Mouse (Mus musculus) R1 (cell line): ENCODE measurements around the gene Ppa2.

Experiments used
- DNase-seq: peaks from one replicate; pipeline ENCODE4 v3.0.0-alpha.2; 2018; ENCODE audit warnings: low read depth, low spot score

Ppa2 gene

DNA sequence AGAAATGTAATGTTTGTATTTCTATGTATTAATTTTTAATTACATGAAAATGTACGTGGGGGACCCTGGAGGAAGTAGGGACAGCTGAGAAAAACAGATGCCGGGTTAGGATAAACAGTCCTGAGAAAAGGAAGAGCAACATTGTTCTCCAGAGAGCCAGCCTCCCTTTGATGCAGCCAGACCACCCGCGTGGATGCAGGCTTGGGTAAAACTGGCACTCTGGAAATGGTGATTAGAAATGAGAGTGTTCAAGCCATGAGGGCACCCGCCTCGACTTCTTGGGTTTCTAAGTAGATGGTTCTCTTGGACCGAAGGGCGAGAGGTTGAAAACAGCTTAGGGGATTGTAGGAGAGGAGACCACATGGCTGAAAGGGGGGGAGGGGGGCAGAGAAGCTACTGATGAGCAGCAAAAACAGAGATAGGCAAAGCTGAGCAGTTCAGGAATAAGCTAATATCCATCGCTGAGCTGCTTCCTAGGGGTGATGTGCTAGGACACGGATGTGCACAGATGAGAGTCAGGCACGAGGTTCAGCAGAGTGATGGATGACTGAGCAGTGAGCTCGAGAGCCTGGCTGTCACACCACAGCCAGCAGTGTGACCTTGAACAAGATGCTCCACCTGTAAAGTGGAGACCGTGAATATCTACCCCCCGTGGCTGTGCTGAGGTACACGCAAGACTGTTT is 21.4 kb downstream of the Ppa2 start:
- DNase-seq, result no peak

DNA sequence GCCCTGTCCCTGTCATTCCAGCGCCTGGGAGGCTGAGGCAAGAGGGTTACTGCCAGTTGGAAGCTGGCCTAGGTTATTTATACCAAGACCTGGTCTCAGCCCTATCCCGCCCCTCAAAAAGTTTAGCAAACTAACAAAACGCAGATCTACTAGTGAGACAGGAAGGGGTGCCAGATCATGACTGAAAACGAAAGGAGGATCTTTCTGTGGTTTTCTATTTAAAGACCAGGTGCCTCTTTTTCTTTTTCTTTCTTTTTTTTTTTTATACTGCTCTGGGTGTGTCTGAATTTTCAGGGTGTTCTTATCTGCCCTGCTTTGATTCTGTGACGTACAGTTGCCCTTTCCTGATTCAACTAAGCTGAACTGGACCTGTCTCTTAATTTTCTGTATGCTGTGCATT is 22.4 kb downstream of the Ppa2 start:
- DNase-seq, result no peak

DNA sequence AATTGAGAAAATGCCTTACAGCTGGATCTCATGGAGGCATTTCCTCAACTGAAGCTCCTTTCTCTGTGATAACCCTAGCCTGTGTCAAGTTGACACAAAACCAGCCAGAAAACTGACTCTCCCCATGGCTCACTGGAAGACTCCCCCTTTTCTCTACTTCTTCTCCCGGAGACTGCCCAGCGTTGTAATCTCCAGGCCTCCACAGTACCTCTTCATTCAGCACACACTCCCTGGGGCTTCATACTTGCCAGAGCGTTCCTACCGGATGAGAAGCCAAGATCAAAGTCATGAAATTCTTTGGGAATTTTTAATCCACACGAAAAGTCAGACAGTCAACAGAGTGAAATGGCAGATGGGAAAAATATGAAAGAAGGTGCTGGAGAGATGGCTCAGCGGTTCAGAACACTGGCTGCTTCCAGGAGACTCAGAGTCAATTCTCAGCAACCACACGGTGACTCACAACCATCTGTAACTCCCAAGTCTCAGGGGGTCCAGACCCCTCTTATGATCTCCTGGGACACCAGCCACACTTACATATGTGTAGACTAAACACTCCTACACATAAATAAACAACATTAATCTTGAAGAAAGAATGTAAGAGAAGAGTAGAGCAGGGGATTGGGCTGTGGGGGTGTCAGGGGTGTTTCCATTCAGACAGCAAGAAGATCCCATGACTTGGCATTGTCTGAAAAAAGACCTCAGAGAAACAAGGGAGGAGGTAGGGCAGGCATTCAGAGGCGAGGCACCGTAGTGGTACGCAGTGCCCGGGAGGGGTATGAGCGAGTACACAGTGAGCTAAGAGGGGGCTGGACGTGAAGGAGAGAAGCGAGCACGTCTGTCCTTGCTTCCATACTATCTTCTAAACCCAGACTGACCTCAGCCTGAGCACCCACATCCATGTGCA is 23.6 kb downstream of the Ppa2 start:
- no peak for DNase-seq

DNA sequence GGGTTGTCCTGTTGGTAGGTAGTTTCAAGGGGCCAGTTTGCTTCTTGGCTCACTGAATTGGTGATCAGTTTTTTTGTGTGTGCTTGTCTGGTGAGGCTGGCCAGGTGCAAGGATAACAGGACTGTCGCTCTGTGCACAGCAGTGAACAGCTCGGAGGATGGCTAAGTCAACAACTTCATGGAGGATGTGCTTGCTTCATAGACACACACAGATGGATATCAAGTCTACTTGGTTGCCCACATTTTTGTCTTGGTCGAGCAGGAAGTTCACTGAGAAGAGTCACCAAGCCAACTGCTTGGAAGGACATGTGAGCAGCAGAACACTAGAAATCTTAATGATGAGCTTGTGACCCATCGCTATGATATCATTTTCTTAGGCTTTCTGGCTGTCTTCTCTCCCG is 24.8 kb downstream of the Ppa2 start:
- no peak for DNase-seq

DNA sequence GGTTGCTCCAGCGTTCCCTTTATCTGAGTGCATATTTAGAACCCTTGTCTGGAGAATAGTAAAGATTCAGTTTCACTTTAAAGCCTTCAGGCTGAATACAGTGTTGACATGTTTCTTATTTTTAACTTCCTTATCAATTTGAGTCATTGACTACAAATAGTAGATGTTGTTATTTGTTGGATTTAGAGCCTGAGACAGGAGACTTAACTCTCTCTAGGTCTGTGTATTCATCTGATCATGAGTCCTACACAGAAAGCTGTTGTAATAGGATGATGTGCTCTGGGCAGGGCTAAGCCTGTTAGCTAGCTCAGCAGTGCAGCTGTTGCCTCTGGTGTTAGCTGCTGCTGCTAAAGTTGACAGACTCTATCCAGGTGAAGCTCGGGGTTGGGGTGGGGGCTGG is 25.3 kb downstream of the Ppa2 start:
- no peak for DNase-seq

DNA sequence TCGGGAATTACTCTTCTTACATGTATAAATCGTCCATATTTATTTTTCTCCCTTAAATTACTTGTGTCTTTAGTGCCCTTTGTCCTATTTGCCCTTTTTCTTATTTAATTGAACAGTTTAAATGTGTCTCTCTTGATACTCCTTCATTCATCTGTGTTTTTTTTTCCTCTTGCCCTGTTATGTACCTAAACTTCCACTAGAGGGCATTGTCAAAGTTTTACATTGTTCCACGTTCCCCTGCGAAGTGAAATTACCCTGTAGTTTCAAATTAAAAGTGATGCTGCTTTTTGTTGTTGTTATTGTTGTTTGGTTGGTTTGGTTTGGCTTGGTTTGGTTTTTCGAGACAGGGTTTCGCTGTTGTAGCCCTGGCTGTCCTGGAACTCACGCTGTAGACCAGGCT is 26.5 kb downstream of the Ppa2 start:
- DNase-seq, result peak; percentile 58

DNA sequence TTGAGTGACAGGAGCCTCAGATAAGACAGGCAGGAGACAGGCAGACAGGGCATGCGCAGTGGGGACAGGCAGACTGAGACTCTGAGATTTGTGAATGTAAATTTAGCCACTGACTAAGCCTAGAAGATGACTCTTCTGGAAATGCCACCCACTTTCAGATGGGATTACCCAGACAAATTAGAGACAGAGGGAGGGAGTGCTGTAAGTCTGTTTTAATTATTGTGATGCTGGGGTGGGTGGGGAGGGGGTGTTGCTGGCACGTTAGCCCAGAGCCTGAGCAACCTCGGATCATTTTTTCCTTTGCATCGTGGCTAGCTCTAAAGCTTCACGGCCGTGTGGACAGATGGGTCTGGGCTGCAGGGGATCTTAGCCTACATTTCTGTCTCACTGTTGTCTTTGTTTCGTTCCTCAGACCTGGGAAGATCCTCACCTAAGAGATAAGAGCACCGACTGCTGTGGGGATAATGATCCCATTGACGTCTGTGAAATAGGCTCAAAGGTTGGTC is 29.0 kb downstream of the Ppa2 start:
- DNase-seq, result no peak

DNA sequence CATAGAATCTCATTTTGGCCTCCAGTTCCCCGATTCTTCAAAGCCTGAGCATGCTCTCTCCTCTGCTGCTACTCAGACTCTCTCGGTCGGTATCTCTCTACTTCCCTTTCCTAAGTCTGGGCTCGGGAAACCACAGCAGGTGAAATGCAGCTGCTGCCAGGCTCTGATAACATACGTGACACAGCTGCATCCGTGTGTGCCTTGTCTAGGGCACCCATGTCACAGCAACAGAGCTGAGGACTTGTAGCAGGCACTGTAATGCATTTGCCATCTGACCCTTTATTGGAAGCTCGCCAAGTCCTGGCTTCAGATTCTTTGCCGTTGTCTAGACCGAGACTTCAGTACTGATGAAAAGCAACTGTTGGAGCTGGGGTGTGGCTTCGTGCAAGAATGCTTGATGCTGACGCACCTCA is 29.5 kb downstream of the Ppa2 start:
- peak; percentile 75 for DNase-seq

DNA sequence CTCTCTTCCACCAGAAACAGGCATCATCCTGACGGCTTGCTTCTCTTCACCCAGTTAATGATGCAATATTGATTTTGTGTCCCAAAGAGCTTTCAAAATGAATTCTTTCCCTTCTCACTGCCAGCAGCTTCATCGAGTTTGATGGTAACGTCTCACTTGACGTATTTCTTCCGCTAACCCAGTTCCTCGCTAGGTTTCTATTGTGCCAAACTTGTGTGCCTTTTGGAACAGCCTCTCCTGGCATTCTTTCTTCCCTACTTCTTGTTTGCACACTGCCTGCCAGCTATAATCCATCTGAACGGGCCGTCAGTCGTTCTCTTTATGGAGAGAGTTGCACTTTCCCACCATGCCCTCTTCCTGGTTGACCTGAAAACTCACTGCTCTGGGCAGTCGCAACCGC is 31.2 kb downstream of the Ppa2 start:
- no peak for DNase-seq

DNA sequence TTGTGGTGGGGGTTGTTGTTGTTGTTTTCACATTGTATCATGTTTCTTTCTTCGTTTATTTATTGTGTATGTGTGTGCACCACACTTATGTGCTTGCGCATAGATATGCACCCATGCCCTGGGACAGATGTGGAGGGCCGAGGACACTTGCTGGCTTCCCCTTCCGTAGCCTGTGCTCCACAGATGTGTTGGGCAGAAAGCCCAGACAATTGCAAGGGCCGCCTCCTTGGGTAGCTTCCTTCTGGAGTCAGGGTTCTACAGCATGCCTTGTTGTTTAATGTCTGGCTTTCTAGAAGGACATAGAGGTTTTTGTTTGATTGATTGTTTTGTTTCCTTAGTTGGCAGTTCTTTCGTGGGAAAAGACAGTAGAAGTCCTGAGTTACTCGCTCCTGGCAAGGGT is 37.6 kb downstream of the Ppa2 start:
- no peak for DNase-seq

DNA sequence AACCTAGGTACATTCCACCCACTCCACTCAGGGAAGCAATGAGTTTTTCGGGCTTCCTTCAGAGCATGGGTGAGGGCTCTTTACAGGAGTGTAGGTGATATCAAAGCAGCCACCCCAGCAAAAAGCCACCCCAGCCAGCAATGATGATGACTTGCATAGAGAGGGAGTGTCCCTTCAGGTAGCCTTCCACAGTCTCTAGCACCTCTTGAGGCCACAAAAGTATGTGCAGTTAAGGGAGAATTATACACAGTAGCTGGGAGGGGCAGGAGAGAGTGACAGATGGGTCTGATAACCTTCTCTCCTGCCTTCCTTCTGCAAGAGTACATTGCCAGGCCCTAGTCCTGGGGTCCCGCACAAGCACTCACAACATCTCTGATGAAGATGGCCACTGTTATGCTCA is 38.9 kb downstream of the Ppa2 start:
- no peak for DNase-seq

DNA sequence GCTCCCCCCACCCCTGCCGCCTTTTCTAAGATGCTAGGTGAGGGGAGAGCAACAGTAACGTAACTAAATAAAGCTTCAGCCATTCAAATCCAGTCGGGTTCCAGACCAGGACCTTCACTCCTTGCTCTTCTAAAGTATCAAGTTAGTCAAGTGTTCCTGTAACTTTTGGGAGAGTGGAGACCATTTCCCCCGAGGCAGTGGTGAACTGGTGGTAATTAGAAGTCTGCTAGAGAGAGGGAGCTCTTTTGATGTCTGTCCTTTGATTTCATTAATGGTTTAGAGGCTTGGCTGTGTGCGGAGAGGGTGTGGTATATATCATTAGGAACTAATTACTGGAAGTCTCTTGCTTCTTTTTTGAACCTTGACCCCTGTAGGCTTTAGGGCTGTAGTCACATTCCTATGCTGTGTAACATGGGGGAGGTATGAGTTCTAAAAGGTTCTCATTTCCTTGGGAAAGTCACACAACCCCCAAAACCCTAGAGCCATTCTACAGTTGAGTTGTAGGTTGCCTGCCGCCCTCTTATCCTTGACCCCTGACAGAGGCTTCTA is 47.6 kb downstream of the Ppa2 start:
- DNase-seq, result no peak

DNA sequence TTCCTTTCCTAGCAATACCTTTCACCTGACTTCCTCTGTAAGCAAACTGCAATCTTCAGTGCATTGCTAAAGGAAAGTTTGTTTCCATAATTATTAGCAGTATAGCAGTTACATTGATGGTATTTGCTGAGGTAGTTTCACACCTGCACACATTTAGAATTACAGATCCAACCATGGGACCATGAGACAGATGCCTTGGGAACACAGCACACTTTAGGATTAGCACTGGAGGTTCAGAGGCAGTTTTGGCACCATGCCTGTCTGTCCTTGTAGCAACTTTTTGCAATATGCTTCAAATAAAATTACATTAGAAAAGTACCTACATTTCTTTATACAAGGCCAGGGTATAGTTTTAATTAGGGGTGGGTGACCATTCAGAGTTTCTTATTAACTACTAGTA is 48.1 kb downstream of the Ppa2 start:
- no peak for DNase-seq

DNA sequence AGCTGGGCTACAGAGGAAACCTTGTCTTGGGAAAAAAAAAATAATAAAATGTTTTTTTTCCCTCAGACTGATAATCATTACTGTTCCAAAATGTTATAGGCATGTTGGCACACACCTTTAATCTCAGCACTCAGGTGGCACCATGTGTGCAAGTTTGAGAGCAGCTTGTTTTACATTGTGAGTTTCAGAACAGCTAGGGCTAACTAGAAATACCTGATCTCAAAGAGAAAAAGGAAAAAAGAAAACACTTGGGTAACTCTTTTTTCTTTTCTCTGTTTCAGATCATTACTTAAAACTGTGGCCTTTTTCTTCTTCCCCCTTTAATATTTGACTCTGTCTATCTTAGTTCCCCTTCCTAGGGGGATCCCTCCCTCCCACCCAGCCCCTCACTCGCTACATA is 51.5 kb downstream of the Ppa2 start:
- DNase-seq, result no peak

DNA sequence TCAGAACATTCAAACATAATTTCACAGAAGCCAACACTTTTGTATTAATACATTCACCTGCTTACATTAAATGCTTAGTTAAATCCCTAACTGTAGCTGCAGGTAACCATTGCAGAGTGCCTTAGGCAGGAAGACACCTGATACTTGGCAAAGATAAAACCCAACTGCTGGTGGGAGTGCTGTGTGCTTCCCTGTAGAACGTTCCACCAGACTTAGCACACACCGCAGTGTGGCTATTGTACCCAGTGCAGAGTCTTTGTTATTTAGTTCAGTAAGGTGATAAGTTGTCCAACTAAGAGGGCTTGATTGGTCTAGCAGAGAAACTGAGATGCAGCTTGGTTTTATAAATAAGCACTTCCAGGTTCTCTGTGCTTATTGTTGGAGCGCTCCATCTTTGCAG is 54.2 kb downstream of the Ppa2 start:
- DNase-seq, result no peak

DNA sequence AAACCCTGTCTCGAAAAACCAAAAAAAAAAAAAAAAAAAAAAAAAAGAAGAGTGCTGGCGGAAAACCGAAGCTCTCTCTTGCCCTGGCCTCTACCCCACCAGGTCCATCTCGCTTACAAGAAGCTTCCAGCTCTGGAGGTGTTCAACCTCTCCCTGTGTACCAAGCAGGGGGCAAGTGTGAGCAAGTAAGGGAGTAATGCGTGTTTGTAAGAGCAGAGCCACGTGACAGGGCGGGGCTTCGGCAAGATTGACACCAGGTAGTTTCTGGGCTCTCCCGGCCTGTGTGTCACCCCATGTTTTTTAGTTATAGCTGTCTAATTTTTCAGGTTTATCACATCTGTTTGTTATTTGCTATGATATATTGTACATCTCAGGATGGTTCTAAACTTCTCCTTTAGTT is 56.2 kb downstream of the Ppa2 start:
- peak; percentile 80 for DNase-seq

DNA sequence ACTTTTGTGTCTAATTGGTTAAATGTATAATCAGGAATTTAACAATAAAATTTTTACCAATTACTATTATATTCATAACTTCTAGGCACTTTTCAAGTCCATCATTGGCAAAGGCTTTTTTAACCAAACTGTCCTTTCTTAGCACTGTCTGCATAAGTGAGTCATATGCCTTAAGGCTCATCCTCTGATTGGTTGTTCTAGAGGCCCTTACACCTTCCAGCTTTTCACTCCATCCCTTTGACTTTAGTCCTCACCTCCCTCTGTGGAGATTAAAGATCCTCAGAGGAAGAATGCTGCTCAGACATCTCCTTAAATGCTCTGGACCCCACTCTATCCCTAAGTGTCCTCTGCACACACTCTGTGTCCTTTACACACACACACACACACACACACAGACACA is 68.3 kb downstream of the Ppa2 start:
- DNase-seq, result peak; percentile 40

DNA sequence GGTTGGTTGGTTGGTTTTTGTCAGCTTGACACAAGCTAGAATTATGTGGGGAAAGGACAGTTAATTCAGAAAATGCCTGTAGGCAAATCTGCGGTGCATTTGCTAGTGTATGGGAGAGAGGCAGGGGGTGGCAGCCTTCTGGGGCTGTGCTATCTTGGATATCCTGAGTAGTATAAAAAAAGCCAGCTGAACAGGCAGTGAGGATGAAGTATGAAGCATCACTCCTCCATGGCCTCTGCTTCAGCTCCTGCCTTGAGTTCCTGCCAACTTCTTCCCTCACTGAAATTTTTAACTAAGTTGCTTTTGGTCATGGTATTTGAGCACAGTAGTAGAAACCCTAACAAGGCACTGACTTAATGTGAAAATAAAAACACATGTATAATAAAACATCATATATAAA is 70.1 kb downstream of the Ppa2 start:
- DNase-seq, result no peak

DNA sequence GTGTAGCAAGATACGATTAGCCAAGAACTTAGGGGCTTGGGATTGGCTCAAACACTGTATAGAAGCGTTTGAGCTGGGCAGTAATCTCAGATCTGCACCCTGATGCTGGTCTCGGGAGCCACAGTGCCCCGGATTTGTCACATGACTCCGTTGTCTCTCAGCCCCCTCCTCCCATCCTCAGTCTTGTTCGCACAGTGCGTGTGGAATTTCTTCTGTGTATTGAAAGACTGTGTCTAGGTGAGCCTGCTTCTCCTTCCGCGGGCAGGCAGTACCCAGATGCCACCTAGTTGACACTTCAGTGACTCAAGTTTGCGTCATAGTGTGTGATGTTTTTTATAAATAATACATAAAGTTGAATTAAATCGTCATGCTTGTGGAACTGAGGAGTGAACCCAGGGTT is 71.6 kb downstream of the Ppa2 start:
- DNase-seq, result no peak

DNA sequence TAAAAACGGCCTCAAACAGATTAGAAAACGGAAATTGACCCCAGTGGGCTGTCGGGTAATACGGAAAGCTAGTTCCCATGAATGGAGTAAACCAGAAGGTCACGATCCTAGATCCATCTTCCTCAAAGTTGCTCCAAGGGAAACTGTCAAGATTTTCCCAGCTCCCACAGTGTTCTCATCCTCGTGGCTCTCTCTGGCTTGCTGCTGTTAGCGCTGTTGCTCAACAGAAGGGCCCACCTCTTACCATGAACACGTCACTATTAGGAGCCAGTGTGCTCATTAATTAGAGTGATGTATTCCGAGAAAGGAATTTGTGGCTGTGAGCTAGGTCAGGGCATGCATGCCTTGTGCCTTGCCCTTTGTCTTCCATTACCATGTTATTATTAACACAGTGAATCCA is 72.2 kb downstream of the Ppa2 start:
- DNase-seq, result no peak

DNA sequence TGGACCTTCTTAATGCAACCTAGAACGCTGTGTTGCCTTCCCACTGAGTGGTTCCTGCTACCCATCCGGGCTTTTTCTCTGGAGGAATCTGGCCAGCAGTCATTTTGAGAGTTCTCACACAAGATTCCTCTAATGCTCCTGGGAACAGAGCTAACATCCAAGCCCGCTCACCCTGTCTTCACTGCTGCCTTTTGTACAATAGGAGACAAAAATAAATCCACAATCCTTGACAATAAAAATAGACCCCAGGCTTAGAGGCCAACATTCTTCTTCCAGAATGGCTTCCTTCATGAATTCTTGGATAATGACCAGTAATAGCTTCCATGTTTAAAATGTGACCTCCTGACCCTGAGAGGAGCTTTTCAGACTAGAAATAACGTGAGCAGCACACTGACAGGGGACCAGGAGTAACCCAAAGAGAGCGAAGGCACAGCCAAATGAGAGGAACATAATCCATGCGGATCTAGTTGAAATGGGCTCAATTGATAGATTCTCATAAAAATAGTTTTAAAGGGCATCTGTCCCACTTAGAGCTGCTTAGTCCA is 74.3 kb downstream of the Ppa2 start:
- no peak for DNase-seq

DNA sequence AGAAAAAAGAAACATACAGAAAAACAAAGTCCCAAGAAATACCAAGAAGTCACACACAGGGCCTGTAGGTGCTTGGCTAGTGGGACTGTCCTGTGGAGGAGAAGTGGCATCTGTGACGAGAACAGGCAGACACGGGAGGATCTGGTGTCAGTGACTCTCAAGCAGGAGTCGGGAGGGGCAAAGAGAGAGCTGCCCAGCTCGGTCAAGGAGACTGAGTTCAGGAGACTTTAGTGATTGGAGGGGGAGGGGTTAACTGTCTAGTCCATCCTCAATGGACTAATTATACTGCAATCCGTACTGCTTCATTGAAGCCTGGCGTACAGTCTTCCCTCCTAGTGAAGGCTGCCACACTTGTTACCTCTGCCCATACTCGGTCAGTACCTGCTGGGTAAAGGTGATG is 77.4 kb downstream of the Ppa2 start:
- no peak for DNase-seq
